Mouse (Mus musculus): Measurements from ENCODE around the gene Wdr31.
"Not testable (repeated sequence)": the region's sequence is repeated elsewhere in the genome, so short reads cannot be mapped to it uniquely, and the experiment has no call there.

Wdr31 gene

GRCm38 (mm10) chr4:62495946-62496345 is 25.2 kb upstream of the Wdr31 start:
- peak; percentile 47 to 53 for DNase-seq

DNA sequence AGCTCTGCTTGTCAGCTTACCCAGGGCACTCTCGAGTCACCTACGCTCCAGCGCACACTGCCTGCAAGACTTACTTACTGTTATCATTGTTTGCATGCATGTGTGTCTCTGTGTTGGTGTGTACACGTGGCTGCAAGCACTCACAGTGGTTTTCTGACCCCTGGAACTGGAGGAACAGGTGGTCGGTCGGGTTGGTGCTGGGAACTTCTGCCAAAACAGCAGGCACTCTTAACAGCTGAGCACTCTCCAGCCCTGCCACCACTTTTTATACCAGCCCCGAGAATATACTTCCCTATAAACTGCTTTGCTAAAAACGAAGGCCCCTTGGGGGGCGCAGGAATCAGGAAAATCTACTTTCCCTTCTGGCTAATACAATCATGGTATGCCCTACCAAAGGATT is 23.5 kb upstream of the Wdr31 start:
- no peak for DNase-seq

GRCm38 (mm10) chr4:62492682-62493081 is 22.0 kb upstream of the Wdr31 start:
- peak in 1 of 2 experiments; percentile 53 for DNase-seq

GRCm38 (mm10) chr4:62487914-62488313 is 17.2 kb upstream of the Wdr31 start:
- DNase-seq: no peak

- DNase-seq: no peak
Measured at GRCm38 (mm10) chr4:62487172-62487571, 16.5 kb upstream of the Wdr31 start.

- no peak for DNase-seq
Measured at GRCm38 (mm10) chr4:62486162-62486696, 15.5 kb upstream of the Wdr31 start.

GRCm38 (mm10) chr4:62485450-62486161 is 14.9 kb upstream of the Wdr31 start:
- DNase-seq: peak in 1 of 2 experiments; percentile 44

GRCm38 (mm10) chr4:62484928-62485327 is 14.2 kb upstream of the Wdr31 start:
- no peak for DNase-seq

- peak; percentile 31 to 37 for DNase-seq
Measured at GRCm38 (mm10) chr4:62480709-62481605, 10.3 kb upstream of the Wdr31 start.

- peak; percentile 37 to 39 for DNase-seq
Measured at GRCm38 (mm10) chr4:62479937-62480708, 9.4 kb upstream of the Wdr31 start, which contains the start of gene Bspry. Gene Bspry (plus strand): TSS chr4:62480053.

- not testable (repeated sequence) for DNase-seq
Measured at GRCm38 (mm10) chr4:62479593-62479936, 8.9 kb upstream of the Wdr31 start.

DNA sequence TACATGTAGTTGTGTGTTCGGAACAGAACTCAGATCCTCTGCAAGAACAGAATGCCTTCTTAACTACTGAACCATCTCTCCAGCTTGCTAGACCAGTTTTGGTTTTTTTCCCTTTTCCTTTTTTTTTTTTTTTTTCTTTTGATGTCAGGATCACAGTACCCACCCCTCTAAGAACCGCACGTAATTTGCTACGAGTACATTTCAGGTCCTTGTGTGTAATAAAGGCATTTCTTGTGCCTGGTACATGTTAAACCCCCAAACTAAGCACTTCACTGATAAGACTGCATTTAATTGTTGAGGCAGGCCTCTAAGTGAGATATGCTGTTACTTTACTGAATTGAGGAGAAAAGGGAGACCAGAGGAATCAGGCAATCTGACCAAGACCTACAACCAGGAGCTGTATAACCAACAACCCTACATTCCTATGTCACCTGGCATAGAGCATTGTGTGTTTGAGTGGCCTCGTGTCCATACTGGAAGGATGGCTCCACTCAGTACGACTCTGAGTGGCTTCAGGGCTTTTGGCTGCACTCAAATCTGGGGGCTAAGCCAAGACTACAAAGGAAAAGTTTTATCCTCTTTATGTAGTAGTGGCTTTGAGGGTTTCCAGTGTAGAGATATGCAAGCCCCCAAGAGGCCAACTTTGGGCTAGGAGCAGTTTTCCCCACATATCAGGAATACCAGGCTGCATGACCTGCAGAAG is 7.0 kb upstream of the Wdr31 start:
- DNase-seq: no peak

DNA sequence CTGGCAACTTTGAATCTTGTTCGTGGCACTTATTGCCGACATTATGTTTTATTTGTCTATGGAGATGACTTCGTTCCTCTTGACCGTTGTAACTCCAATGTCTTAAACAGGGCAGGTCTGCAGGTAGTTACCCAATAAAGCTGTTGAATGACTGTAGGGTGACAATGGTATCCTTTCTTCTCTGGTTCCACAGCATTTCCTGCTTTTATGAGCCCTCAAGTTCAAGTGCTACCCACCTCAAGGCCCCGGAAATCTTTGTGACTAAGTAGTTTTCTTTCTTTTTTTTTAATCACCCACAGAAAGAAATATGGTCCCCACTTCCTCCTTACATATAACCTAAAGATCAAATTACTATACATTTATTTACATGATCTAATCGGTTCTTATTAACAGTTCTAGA is 5.1 kb upstream of the Wdr31 start:
- no peak for DNase-seq

DNA sequence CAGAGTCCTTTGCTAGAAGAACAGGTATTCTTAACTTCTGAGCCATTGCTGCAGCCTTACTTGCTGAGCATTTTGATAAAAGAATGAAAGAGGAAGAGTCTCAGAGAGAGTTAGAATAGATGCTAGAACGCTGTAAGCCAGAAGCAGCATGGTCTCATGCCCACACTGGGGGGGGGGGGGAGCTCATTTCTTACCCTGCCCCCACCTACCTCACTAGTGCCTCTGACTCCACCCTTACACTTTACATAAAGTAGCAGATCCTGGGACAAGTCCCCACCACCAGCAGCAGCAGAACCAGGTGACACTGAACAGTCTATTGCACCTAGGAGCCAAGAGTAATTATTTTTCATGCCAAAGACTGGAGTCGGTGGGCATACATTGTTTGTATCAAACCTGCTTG is 4.4 kb upstream of the Wdr31 start:
- no peak for DNase-seq

- no peak for DNase-seq
Measured at GRCm38 (mm10) chr4:62472071-62472470, 1.4 kb upstream of the Wdr31 start.

- DNase-seq: no peak
Measured at GRCm38 (mm10) chr4:62468158-62468557, 2.5 kb downstream of the Wdr31 start.

DNA sequence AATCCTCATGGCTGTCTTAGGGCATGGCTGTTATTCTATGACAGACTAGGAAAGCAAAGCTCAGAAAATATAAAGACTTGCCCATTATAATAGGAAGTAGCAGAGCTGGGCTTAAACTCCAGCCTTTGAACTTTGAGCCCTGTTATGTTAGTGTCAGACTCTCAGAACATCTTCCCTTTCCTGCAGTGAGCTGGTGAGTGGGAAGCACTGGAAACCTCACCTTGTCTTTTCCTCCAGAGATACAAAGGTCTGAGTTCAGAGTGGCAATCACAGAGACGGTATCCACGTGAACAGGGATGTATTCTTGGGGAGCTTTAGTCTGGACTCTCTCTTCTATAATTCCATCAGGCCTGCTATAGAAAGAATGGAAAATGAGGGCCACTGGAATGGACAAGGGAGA is 7.6 kb downstream of the Wdr31 start:
- DNase-seq: no peak

DNA sequence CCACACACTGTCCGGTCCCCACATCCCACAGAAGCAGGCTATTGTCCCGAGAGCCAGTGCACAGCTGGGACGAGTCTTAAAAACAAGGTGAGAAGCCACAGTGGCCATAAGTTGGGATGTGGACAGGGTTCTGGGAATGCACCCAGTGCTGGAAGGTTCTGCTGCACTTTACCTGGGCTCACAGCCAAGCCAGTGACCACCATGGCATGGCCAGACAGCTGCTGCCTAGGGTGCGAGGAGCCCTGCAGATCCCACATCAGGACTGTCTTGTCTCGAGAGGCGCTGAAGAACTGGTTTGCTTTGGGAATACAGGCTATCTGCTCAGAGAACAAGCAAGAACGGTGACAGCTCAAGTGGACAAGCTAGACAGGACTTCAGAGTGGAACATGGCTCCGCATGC is 10.3 kb downstream of the Wdr31 start:
- DNase-seq: no peak

GRCm38 (mm10) chr4:62459081-62459480 is 11.6 kb downstream of the Wdr31 start:
- no peak for DNase-seq

- DNase-seq: peak; percentile 44 to 59
Measured at GRCm38 (mm10) chr4:62454995-62455394, 15.7 kb downstream of the Wdr31 start.

- no peak for DNase-seq
Measured at GRCm38 (mm10) chr4:62440986-62441385, 29.7 kb downstream of the Wdr31 start.

DNA sequence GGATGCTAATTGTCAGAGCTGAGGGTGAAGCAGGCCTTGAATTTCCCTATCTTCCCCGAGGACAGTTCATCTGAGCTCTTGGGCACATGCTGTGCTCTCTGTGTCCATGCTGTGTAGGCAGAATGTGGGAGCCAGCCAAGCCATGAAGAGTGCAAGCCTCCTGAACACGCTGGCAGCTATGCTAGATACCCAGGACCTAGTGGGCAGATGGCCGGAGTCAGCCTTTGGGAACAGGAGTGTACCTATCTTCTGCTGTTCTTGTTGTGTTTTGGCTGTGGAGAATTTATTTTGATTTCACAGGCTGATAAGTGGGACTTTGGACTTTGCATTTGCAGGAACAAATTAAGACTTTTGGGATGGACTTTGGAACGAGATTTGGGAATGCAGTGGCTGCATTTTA is 30.2 kb downstream of the Wdr31 start:
- peak; percentile 74 to 83 for DNase-seq
